Mouse (Mus musculus): ENCODE measurements at regions not wholly inside any gene's neighbourhood (a gene's known extent, or its start where the extent isn't known, plus 50 kb on each side); places are given as distances from the start of the nearest gene placed in this dataset.
"Not testable (repeated sequence)": the region's sequence is repeated elsewhere in the genome, so short reads cannot be mapped to it uniquely, and the experiment has no call there.

DNA sequence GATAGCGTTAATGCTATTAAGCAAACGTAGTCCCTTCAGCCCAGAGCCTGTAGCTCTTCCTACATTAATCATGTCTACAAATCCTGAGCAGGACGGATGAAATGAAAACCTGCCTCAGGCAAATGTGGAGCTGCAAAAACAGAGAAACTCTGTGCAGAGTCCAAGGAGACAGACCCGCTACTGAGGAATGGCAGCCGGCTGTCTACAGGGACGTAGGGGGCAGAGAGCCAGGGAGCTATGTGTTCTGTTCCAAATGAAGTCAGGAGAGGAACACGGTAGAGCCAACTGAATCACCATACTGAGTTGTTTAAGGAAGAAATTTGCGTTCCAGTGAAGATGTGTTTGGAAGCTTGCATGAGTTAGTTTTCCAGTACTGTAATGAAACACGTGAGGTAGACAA, 217.3 kb downstream of the Matn1 start:
- no peak overlapping the region for H3K4me2 ChIP-seq (ENCODE audit: low read length)
- no peak overlapping the region for H3K27ac ChIP-seq (ENCODE audit: low read length)
- H3K36me3 ChIP-seq (ENCODE audit: control insufficient read depth, insufficient read depth), result no peaks in the 10 kb centered on the region
- 54% methylated on average over 9 of the region's 9 CpGs for WGBS
- H3K4me1 ChIP-seq (replicated peaks; ENCODE audit: control insufficient read depth, insufficient read depth, low read length), result peaks cover 28% of the 10 kb centered on the region
- H3K4me3 ChIP-seq (replicated peaks; ENCODE audit: low read length), result no peak overlapping the region
- H3K27me3 ChIP-seq (replicated peaks; ENCODE audit: control insufficient read depth, insufficient read depth, low read length), result no peaks in the 10 kb centered on the region
- H3K9ac ChIP-seq (replicated peaks; ENCODE audit: low read depth, low read length), result no peak overlapping the region
- ATAC-seq, result no peak
- H3K9me3 ChIP-seq (ENCODE audit: control insufficient read depth, low read length), result no peaks in the 10 kb centered on the region

DNA sequence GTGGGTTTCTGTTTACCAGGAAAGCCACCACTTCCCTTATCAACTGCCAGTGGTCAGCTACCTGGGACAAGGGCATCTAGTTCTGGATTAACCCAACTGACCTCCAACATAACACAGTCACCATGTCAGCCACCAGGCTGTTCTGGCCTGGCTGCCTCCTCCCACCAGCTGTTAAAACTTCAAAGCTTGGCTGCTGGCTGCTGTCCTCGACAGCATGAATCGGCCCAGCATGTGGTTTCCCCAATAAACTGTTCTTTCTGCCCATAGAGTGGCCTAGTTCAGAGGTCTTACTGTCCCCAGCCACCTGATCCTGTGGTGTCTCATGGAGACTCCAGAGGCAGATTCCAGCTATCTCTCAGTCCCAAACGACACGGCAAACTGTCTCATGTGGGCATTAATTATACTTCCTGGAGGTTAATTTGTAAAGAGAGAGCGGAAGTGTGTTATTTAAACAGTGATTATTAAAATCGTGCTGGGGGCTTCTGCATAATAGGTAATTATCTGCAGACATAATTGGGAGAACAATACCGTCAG, 219.7 kb downstream of the Matn1 start:
- Histone ChIP-seq H3K4me3 (replicated peaks; ENCODE audit: low read length) (no peak overlapping the region), H3K9me3 (ENCODE audit: control insufficient read depth, low read length) (no peaks in the 10 kb centered on the region), H3K4me1 (replicated peaks; ENCODE audit: control insufficient read depth, insufficient read depth, low read length) (peaks cover 24% of the 10 kb centered on the region), H3K4me2 (ENCODE audit: low read length) (no peak overlapping the region), H3K9ac (replicated peaks; ENCODE audit: low read depth, low read length) (no peak overlapping the region), H3K36me3 (ENCODE audit: control insufficient read depth, insufficient read depth) (no peaks in the 10 kb centered on the region), H3K27ac (ENCODE audit: low read length) (no peak overlapping the region), H3K27me3 (replicated peaks; ENCODE audit: control insufficient read depth, insufficient read depth, low read length) (no peaks in the 10 kb centered on the region)
- ATAC-seq, result no peak
- 9% methylated on average over 7 of the region's 7 CpGs for whole genome bisulfite sequencing

DNA sequence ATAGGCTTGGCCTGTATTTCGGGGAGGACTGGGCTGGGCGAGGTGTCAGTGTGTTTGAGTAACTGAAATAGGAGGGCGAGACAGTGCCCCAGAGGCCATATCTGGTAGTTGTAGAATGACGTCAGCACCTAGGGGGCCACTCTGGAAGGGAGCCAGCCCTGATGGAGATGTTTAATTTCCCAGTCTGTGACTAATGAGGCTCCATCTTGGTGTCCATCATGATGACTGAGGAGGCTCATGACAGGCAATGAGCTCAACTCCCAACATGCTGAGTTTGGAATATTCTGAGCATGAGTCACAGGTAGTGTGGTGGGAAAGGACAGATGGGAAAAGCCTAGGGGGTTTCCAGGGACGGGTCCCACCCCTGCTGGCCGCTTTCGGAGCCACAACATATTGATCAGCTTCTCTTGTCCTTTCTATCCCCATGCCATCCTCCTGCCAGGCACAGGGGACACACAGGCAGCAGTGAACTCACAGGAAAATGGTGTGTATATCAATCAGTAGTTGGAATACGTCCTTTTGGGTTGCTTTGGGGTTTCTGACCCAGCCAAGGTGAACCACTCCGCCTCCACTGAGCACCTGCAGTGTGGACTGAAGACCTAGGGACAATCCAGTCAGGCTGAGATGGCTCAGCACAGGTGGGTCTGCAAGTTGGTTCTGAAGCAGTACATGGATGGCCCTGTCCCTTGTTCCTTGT, 222.5 kb downstream of the Matn1 start:
- no peak overlapping the region for H3K27ac ChIP-seq (ENCODE audit: low read length)
- WGBS, result 80% methylated on average over 9 of the region's 9 CpGs
- H3K4me2 ChIP-seq (ENCODE audit: low read length), result no peak overlapping the region
- no peak for ATAC-seq
- H3K9me3 ChIP-seq (ENCODE audit: control insufficient read depth, low read length), result no peaks in the 10 kb centered on the region
- H3K27me3 ChIP-seq (replicated peaks; ENCODE audit: control insufficient read depth, insufficient read depth, low read length), result no peaks in the 10 kb centered on the region
- no peak overlapping the region for H3K4me3 ChIP-seq (replicated peaks; ENCODE audit: low read length)
- H3K36me3 ChIP-seq (ENCODE audit: control insufficient read depth, insufficient read depth), result no peaks in the 10 kb centered on the region
- peaks cover 10% of the 10 kb centered on the region for H3K4me1 ChIP-seq (replicated peaks; ENCODE audit: control insufficient read depth, insufficient read depth, low read length)
- H3K9ac ChIP-seq (replicated peaks; ENCODE audit: low read depth, low read length), result no peak overlapping the region

DNA sequence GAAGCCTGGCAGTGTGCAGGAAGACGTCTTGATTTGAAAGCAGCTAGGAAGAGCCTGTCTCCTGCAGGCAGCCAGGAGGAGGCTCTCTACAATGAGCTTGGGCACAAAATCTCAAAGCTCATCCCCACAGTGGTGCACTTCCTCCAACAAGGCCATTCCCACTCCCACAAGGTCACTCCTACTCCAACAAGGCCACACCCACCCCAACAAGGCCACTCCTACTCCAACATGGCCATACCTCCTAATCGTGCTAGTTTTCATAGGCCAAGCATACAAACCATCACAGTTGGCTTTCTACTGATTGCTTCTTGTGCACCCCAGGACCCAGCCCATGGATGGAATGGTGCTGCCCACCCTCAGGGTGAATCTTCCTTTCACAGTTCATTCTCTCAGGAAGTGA, 223.7 kb downstream of the Matn1 start:
- Histone ChIP-seq H3K36me3 (ENCODE audit: control insufficient read depth, insufficient read depth) (no peaks in the 10 kb centered on the region), H3K4me1 (replicated peaks; ENCODE audit: control insufficient read depth, insufficient read depth, low read length) (peaks cover 10% of the 10 kb centered on the region), H3K9ac (replicated peaks; ENCODE audit: low read depth, low read length) (no peak overlapping the region), H3K27ac (ENCODE audit: low read length) (no peak overlapping the region), H3K9me3 (ENCODE audit: control insufficient read depth, low read length) (peaks cover 4% of the 10 kb centered on the region; the same call in 1 of the 2 replicates), H3K4me3 (replicated peaks; ENCODE audit: low read length) (no peak overlapping the region), H3K27me3 (replicated peaks; ENCODE audit: control insufficient read depth, insufficient read depth, low read length) (no peaks in the 10 kb centered on the region), H3K4me2 (ENCODE audit: low read length) (no peak overlapping the region)
- 86% methylated on average over 2 of the region's 2 CpGs for WGBS
- no peak for ATAC-seq

DNA sequence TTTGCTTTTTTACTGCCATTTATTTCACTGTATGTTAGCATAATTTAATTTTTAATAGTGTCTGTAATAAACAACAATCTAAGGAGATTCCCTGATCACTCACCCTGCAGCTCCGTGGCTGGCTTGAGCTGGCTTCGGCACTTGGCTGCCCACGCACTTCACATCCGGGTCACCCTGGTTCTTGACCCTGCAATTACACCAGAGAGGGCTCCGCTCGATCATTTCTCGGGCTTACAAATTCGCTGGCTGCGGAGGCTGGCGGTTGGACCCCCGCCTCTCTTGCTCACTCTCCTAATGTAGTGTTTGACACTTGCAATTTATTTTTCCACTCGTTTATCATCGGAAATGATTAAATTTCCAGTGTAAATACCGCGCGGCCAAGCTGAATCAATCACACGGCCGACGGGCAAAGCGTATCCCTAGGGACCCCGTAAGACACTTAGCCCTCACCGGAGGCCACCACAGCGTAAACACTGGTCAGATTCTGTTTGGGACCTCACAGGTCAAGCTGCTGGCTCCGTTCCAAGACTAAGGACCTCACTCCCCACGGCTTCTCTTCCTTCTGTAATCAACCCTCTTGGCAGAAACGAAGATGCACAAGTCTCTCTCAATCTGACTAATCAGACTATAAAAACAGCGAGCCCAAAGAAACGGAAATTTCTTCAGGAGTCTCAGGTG, 229.7 kb downstream of the Matn1 start:
- Histone ChIP-seq H3K9ac (replicated peaks; ENCODE audit: low read depth, low read length) (no peak overlapping the region), H3K4me1 (replicated peaks; ENCODE audit: control insufficient read depth, insufficient read depth, low read length) (peaks cover 3% of the 10 kb centered on the region; the same call in 1 of the 2 replicates), H3K27ac (ENCODE audit: low read length) (no peak overlapping the region), H3K4me2 (ENCODE audit: low read length) (no peak overlapping the region), H3K4me3 (replicated peaks; ENCODE audit: low read length) (no peak overlapping the region), H3K9me3 (ENCODE audit: control insufficient read depth, low read length) (peaks cover 7% of the 10 kb centered on the region; the same call in 1 of the 2 replicates), H3K36me3 (ENCODE audit: control insufficient read depth, insufficient read depth) (no peaks in the 10 kb centered on the region), H3K27me3 (replicated peaks; ENCODE audit: control insufficient read depth, insufficient read depth, low read length) (no peaks in the 10 kb centered on the region)
- 88% methylated on average over 28 of the region's 28 CpGs for WGBS
- ATAC-seq, result no peak

DNA sequence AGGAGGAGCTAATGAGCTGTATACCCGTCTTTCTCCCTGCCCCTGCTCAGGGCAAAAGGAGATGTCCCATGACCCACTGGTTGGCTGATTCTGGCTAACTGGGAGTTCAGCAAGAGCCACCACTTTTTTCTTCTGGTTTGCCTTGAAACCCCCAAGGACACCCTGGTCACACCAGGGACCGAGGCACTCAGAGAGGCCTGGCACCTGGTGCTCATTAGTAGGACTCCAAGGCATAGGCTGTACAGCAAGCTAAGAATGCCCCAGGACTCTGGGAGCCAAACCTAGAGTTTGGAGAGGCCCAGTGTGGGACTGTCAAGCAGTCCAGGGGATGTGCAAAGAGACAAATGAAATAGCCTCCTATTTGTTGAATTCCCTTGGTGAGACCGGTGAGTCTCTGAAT, 232.5 kb downstream of the Matn1 start:
- Histone ChIP-seq H3K9ac (replicated peaks; ENCODE audit: low read depth, low read length) (no peak overlapping the region), H3K27ac (ENCODE audit: low read length) (no peak overlapping the region), H3K9me3 (ENCODE audit: control insufficient read depth, low read length) (peaks cover 7% of the 10 kb centered on the region; the same call in 1 of the 2 replicates), H3K4me3 (replicated peaks; ENCODE audit: low read length) (no peak overlapping the region), H3K36me3 (ENCODE audit: control insufficient read depth, insufficient read depth) (no peaks in the 10 kb centered on the region), H3K4me2 (ENCODE audit: low read length) (no peak overlapping the region), H3K27me3 (replicated peaks; ENCODE audit: control insufficient read depth, insufficient read depth, low read length) (no peaks in the 10 kb centered on the region), H3K4me1 (replicated peaks; ENCODE audit: control insufficient read depth, insufficient read depth, low read length) (peaks cover 3% of the 10 kb centered on the region; the same call in 1 of the 2 replicates)
- WGBS, result 50% methylated on average over 3 of the region's 3 CpGs
- ATAC-seq, result no peak

DNA sequence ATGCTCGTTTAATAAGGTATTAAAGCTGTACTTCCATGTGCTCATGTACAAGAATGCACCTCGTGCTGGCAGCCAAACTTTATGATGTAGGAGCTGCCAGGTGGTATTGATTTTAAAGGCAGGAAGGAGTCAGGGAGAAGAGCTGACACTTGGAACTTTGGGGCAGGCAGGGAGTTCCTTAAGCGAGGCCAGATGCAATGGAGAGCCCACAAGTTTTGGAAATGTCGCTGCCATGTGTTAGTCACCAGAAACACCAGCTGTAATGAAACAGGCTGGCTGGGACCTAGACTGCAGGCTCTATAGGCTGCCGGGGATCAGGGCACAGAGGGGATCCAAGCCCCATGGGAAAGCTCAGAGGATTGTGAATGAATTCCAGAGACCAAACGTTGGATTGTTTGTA, 233.7 kb downstream of the Matn1 start:
- Histone ChIP-seq H3K27me3 (replicated peaks; ENCODE audit: control insufficient read depth, insufficient read depth, low read length) (no peaks in the 10 kb centered on the region), H3K9me3 (ENCODE audit: control insufficient read depth, low read length) (0 out of 2 replicates have a peak, but pooled peaks cover 3% of the 10 kb centered on the region), H3K4me2 (ENCODE audit: low read length) (no peak overlapping the region), H3K27ac (ENCODE audit: low read length) (no peak overlapping the region), H3K4me1 (replicated peaks; ENCODE audit: control insufficient read depth, insufficient read depth, low read length) (peaks cover 3% of the 10 kb centered on the region; the same call in 1 of the 2 replicates), H3K4me3 (replicated peaks; ENCODE audit: low read length) (no peak overlapping the region), H3K36me3 (ENCODE audit: control insufficient read depth, insufficient read depth) (no peaks in the 10 kb centered on the region), H3K9ac (replicated peaks; ENCODE audit: low read depth, low read length) (no peak overlapping the region)
- no peak for ATAC-seq
- WGBS, result 45% methylated on average over 6 of the region's 6 CpGs

DNA sequence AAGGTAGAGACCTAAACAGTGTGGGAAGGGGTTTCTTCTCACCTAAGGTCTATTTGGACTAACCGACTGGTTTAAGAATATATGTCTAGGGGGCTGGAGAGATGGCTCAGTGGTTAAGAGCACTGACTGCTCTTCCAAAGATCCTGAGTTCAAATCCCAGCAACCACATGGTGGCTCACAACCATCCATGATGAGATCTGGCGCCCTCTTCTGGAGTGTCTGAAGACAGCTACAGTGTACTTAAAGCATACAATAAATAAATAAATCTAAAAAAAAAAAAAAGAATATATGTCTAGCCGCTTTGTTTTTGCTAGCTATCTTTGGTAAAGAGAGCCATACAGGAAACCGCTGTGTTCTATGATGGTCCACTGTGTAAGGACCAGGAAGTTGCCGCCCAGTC, 234.5 kb downstream of the Matn1 start:
- H3K4me3 ChIP-seq (replicated peaks; ENCODE audit: low read length); H3K27me3 ChIP-seq (replicated peaks; ENCODE audit: control insufficient read depth, insufficient read depth, low read length); H3K4me1 ChIP-seq (replicated peaks; ENCODE audit: control insufficient read depth, insufficient read depth, low read length); H3K9ac ChIP-seq (replicated peaks; ENCODE audit: low read depth, low read length); H3K9me3 ChIP-seq (ENCODE audit: control insufficient read depth, low read length); H3K4me2 ChIP-seq (ENCODE audit: low read length); H3K27ac ChIP-seq (ENCODE audit: low read length); ATAC-seq; H3K36me3 ChIP-seq (ENCODE audit: control insufficient read depth, insufficient read depth): not testable (repeated sequence)
- 90% methylated on average over 5 of the region's 5 CpGs for WGBS

DNA sequence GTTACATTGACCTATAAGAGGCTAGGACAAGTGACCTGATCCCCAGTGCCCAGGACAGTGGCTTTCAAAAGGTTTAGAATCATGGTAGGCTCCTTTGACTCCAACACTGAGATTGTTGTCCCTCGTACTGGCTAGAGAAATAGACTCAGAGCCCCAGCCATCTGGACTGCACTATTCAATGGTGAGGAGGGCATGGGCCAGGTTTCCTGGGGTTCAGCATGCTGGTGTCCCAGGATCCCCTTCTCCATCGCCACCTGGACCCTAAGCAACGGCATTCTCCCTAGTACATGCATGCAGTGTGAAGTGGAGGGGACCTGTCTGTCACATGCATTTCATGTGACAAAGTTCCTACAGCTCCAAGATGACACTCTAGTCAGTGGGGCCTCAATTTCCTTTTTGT, 243.9 kb downstream of the Matn1 start:
- Histone ChIP-seq H3K4me1 (replicated peaks; ENCODE audit: control insufficient read depth, insufficient read depth, low read length) (peaks cover 7% of the 10 kb centered on the region), H3K27me3 (replicated peaks; ENCODE audit: control insufficient read depth, insufficient read depth, low read length) (no peaks in the 10 kb centered on the region), H3K36me3 (ENCODE audit: control insufficient read depth, insufficient read depth) (no peaks in the 10 kb centered on the region), H3K4me3 (replicated peaks; ENCODE audit: low read length) (no peak overlapping the region), H3K9ac (replicated peaks; ENCODE audit: low read depth, low read length) (no peak overlapping the region), H3K9me3 (ENCODE audit: control insufficient read depth, low read length) (no peaks in the 10 kb centered on the region; the same call in 1 of the 2 replicates), H3K4me2 (ENCODE audit: low read length) (no peak overlapping the region), H3K27ac (ENCODE audit: low read length) (no peak overlapping the region)
- WGBS, result 85% methylated on average over 3 of the region's 3 CpGs
- no peak for ATAC-seq
